Mouse (Mus musculus) liver, postnatal 0 days (tissue): ENCODE measurements around the gene Txnrd1.

Experiments used
- CTCF ChIP-seq: sonication (generic); IDR thresholded peaks from 2 replicates; pipeline ENCODE4 v1.5.1; 2016; ENCODE audit warnings: antibody characterized with exemption, low read depth
- EP300 ChIP-seq: IDR thresholded peaks from 2 replicates; pipeline ENCODE4 v1.6.1; 2016; ENCODE audit warnings: antibody characterized with exemption, low read depth, mild to moderate bottlenecking

- TF ChIP-seq EP300 (no peak), CTCF (no peak)
Measured at GRCm38 (mm10) chr10:82891427-82891826, 57.7 kb downstream of the Txnrd1 start.
